Mouse (Mus musculus): ENCODE measurements around the gene Eya2.

Gene Eya2

GRCm38 (mm10) chr2:165719382-165719781, 124.5 kb downstream of the Eya2 start:
- DNase-seq = no peak

DNA sequence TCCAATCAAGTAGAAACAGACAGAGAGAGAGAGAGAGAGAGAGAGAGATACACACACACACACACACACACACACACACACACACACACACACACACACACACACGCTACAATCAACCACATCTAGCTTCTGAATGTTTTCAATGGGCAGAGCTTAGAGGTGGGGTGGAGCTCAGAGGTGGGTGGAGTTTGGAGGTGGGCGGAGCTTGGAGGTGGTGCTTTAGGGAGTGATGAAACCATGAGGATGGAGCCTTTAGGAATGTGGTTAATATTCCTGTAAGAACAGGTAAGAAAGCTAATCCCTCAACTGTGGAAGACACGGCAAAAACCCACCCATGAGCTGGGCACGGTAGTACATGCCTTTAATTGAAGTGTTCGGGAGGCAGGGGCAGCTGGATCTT, 127.1 kb downstream of the Eya2 start:
- peak; percentile 13 for DNase-seq

GRCm38 (mm10) chr2:165732552-165733238, 137.9 kb downstream of the Eya2 start:
- DNase-seq = no peak

GRCm38 (mm10) chr2:165733701-165734100, 138.9 kb downstream of the Eya2 start:
- DNase-seq = no peak

- no peak for DNase-seq
Measured at GRCm38 (mm10) chr2:165736297-165736696, 141.5 kb downstream of the Eya2 start.

GRCm38 (mm10) chr2:165740381-165740780, 145.5 kb downstream of the Eya2 start:
- no peak for DNase-seq

DNA sequence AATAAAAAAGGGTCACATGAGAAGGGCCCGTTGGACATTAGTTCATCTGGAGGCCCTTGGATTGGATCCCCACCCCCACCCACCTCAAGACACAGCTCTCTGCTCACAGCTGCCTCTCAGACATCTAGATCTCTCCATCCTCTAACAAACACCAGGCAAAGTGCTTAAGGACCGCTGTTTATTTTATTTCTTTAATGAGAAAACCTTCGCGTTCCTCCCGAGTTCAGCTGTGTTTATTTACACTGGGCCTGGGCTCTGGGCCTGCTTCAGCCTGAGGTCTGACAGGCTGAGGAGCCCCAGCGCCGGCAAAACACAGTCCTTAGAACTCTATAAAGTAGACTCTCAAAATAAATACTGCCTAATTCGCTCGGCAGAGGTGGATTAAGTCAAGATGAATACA, 146.2 kb downstream of the Eya2 start:
- no peak for DNase-seq

GRCm38 (mm10) chr2:165741526-165742050, 146.8 kb downstream of the Eya2 start:
- no peak for DNase-seq

DNA sequence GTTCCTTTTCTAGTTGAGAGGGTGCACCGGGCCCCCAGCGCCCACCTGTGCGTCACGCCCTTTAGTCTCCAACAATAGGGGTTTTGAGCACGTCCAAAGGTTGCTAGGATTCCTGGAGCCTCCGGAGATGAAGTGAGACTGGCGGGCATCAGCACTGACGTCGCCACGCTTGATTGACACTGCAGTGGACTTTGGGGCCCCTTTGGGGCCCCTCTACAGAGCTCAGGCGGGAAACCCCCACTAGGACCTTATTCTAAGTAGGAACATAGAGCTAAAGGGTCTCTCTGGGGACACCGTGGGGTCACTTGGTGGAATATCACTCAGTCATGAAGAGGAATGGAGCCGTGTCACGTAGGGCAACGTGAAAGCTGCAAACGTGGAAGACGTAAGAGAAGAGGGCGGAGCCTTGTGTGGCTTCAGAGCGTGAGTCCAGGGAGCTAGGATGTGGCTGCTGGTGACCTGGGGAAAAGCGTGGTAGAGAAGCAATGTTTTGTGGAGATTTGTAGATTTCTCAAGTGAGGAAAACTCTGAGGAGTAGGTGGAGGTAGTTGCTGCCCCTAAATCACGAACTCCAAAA, 147.5 kb downstream of the Eya2 start:
- DNase-seq = no peak

DNA sequence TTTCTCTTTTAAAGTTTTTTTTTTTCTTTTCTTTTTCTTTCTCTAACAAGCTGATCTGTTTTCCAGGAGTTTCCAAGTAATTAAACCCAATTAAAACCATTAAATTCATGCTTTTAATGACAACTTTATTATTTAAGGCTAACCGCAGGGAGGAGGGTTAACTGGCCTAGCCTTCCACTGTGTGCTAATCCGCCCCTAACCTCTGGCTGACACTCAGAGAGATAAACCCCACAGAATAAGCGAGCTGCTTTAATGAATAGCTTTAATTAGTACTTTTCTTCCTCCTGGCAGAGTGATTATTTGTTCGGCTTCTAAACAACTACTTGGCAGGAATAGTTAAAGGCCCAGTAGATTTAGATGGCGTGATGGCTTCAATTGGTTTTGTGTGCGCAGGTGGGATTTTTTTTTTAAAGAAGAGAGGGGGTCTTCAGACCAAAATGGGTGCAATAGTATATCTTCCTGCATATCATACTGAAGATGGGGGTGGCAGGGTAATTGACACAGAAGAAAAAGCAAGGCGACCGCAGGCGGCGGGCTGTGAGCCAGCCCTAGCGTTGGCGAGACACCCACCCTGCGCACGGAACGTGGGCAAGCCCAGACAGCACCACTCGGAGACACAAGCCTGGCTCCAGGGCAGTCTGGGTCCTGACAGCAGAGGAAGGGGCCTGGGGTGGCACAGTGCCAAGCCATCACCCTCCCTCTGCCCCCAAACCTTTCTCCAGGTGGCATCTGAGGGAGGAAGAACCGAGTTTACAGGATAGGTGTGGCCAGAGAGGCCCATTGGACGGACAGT, 150.7 kb downstream of the Eya2 start:
- DNase-seq = no peak

DNA sequence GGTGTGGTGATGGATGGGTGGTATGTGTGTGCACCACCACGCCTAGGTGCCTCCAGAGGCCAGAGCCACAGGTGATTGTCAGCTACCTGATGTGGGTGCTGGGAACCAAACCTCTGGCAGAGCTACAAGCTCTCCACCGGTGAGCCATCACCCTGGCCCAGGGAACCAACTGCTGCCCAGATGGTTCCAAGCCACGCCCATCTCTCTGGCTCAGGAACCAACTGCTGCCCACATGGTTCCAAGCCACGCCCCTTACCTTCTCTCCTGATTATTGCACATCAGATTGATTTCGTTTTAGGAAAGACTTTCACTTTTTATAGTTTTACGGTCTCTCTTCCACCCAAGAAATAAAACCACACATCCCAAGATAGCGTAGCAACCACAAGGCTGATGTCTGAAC, 153.1 kb downstream of the Eya2 start:
- no peak for DNase-seq

GRCm38 (mm10) chr2:165748426-165748825, 153.6 kb downstream of the Eya2 start:
- no peak for DNase-seq

GRCm38 (mm10) chr2:165751068-165751467, 156.2 kb downstream of the Eya2 start:
- DNase-seq = peak; percentile 45

DNA sequence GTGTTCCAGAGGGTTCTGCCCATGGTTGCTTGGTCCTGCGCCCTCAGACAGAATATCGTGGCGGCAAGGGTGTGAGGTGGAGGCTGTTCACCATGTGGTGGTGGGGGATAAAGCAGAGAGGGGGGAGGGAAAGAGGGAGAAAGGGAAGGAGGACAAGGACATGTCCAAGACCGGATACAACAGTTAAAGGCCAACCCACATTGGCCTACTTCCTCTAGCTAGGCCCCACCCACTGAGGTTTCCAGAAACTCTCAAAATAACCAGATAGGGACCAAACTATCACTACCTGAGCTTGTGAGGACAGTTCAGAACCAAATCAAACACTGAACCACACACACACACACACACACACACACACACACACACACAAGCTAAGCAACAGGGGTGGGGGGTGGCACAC, 157.9 kb downstream of the Eya2 start:
- DNase-seq = no peak

GRCm38 (mm10) chr2:165757799-165758198, 163.0 kb downstream of the Eya2 start:
- DNase-seq = no peak

- no peak for DNase-seq
Measured at GRCm38 (mm10) chr2:165758534-165758933, 163.7 kb downstream of the Eya2 start.

DNA sequence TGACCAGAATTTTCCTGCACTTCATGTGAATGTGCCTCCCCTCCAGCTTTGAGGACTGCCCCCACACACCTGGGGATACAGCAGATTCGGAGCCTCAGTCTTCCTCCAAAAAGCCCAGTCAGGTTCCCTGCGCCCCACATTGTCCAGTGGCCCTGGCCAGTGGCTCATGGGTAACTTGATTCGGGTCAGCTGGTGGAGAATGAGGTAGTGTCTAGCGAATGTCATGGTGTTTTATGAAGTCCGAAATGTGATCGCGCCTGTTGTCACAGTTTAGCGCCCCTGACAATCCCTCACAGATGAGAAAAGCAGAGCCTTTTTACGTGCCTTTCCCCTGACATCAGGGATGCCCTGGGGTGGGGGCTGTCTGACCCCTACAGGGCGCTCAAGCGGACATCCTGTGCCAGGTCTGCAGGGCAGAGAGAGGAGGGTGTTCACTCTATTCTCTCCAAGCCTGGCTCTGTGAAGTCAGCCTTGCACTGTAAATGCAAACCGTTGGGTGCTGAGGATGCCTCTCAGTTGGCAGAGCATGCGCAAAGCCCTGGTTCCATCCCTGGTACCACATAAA, 164.7 kb downstream of the Eya2 start:
- no peak for DNase-seq

GRCm38 (mm10) chr2:165768805-165769358, 174.1 kb downstream of the Eya2 start:
- DNase-seq = no peak

GRCm38 (mm10) chr2:165769375-165769948, 174.6 kb downstream of the Eya2 start:
- DNase-seq = no peak

- DNase-seq = peak; percentile 83
Measured at GRCm38 (mm10) chr2:165778927-165779326, 184.1 kb downstream of the Eya2 start.

- peak; percentile 91 for DNase-seq
Measured at GRCm38 (mm10) chr2:165782324-165782723, 187.5 kb downstream of the Eya2 start.

GRCm38 (mm10) chr2:165785312-165786036, 190.6 kb downstream of the Eya2 start:
- DNase-seq = no peak

Measured in thymus, postnatal 4 days (tissue).